Mouse (Mus musculus): ENCODE results near the gene Ptgfr. TPM values are rescaled to one million over a fixed set of nuclear protein-coding genes. Genes with fewer than 3 reads are reported as not detected.

The Ptgfr gene
- polyA plus RNA-seq, 1 experiment: 0.42 TPM

DNA sequence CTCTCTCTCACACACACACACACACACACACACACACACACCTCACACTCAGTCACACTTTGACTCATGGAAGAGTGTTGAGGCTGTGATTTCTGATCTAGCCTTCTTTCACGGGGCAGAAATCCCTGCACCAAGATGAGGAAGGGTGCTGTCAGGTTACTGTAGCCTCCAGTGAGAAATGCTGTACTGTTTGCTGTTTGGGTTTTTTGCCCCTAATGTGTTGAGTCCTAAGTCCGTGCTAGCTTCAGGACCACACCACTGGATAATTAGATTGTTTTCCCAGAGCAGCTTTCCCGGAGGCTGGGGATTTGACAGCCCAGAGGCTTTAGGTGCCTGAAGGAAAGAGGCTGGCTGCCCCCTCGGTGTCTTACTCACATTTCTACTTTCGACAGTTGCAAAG lies 979 bp downstream of the Ptgfr start:
- no peak for DNase-seq (ENCODE audit: low read depth)
- TF ChIP-seq POLR2A (IDR thresholded peaks at IDR 0.05; ENCODE audit: borderline replicate concordance, extremely low read depth, insufficient read depth, insufficient read length, poor library complexity, severe bottlenecking) (no peak), CTCF (IDR thresholded peaks at IDR 0.05; ENCODE audit: borderline replicate concordance, extremely low read depth, insufficient read depth, insufficient read length) (no peak)

GRCm38 (mm10) chr3:151835831-151836230 lies 1.6 kb downstream of the Ptgfr start:
- TF ChIP-seq CTCF (IDR thresholded peaks at IDR 0.05; ENCODE audit: borderline replicate concordance, extremely low read depth, insufficient read depth, insufficient read length): no peak
- TF ChIP-seq POLR2A (IDR thresholded peaks at IDR 0.05; ENCODE audit: borderline replicate concordance, extremely low read depth, insufficient read depth, insufficient read length, poor library complexity, severe bottlenecking): no peak
- no peak for DNase-seq (ENCODE audit: low read depth)

GRCm38 (mm10) chr3:151827950-151828610 lies 9.3 kb downstream of the Ptgfr start:
- DNase-seq (ENCODE audit: low read depth): no peak
- TF ChIP-seq POLR2A (IDR thresholded peaks at IDR 0.05; ENCODE audit: borderline replicate concordance, extremely low read depth, insufficient read depth, insufficient read length, poor library complexity, severe bottlenecking): no peak
- no peak for TF ChIP-seq CTCF (IDR thresholded peaks at IDR 0.05; ENCODE audit: borderline replicate concordance, extremely low read depth, insufficient read depth, insufficient read length)

- DNase-seq (ENCODE audit: low read depth): no peak
- TF ChIP-seq CTCF (IDR thresholded peaks at IDR 0.05; ENCODE audit: borderline replicate concordance, extremely low read depth, insufficient read depth, insufficient read length) (no peak), POLR2A (IDR thresholded peaks at IDR 0.05; ENCODE audit: borderline replicate concordance, extremely low read depth, insufficient read depth, insufficient read length, poor library complexity, severe bottlenecking) (no peak)
Observed at GRCm38 (mm10) chr3:151819811-151820210, 17.6 kb downstream of the Ptgfr start.

DNA sequence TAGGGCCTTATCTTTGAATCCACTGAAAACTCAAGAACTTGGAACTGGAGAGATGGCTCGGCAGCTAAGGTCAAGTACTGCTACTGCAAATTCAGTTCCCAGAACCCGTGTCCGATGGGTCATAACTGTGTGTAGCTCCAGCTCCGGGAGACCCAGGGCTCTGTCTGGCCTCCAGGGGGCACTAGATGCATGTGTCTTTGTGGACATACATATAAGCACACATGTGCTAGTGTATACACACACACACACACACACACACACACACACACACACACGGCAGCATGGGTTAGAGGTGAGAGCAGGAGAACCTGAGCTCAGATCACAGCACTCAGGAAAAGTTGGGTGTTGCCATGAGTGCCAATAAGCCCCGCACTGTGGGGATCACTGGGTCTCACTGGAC lies 19.2 kb downstream of the Ptgfr start:
- TF ChIP-seq CTCF (IDR thresholded peaks at IDR 0.05; ENCODE audit: borderline replicate concordance, extremely low read depth, insufficient read depth, insufficient read length) (peak; percentile 15; the same call in 1 of the 2 replicates), POLR2A (IDR thresholded peaks at IDR 0.05; ENCODE audit: borderline replicate concordance, extremely low read depth, insufficient read depth, insufficient read length, poor library complexity, severe bottlenecking) (no peak)
- peak; percentile 25 for DNase-seq (ENCODE audit: low read depth)

- DNase-seq (ENCODE audit: low read depth): no peak
- TF ChIP-seq POLR2A (IDR thresholded peaks at IDR 0.05; ENCODE audit: borderline replicate concordance, extremely low read depth, insufficient read depth, insufficient read length, poor library complexity, severe bottlenecking): no peak
- TF ChIP-seq CTCF (IDR thresholded peaks at IDR 0.05; ENCODE audit: borderline replicate concordance, extremely low read depth, insufficient read depth, insufficient read length): no peak
Observed at GRCm38 (mm10) chr3:151808613-151809012, 28.8 kb downstream of the Ptgfr start.

GRCm38 (mm10) chr3:151788622-151789021 lies 48.8 kb downstream of the Ptgfr start:
- peak; percentile 3 for DNase-seq (ENCODE audit: low read depth)
- TF ChIP-seq CTCF (IDR thresholded peaks at IDR 0.05; ENCODE audit: borderline replicate concordance, extremely low read depth, insufficient read depth, insufficient read length): no peak
- no peak for TF ChIP-seq POLR2A (IDR thresholded peaks at IDR 0.05; ENCODE audit: borderline replicate concordance, extremely low read depth, insufficient read depth, insufficient read length, poor library complexity, severe bottlenecking)

DNA sequence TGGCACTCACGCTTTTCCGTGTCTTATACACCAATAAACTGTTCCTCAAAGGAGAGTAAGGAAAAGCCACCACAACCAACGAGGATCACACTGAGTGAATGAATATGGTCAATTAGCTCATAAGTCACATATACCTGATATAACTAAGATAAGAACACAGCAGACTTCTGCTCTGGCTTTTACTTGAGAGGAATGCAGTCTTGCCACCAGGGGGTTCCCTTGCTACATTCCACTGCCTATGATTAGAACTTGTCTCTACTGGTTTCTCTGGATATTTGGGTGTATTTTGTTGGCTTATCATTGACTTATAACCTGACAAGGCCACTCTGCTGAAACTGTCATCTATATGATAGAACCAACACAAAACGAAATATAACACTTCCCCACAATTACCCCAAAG lies 62.3 kb downstream of the Ptgfr start:
- TF ChIP-seq CTCF (IDR thresholded peaks at IDR 0.05; ENCODE audit: borderline replicate concordance, extremely low read depth, insufficient read depth, insufficient read length): peak; percentile 47; the same call in 1 of the 2 replicates
- TF ChIP-seq POLR2A (IDR thresholded peaks at IDR 0.05; ENCODE audit: borderline replicate concordance, extremely low read depth, insufficient read depth, insufficient read length, poor library complexity, severe bottlenecking): no peak
- DNase-seq (ENCODE audit: low read depth): peak; percentile 50

GRCm38 (mm10) chr3:151771074-151771473 lies 66.4 kb downstream of the Ptgfr start:
- DNase-seq (ENCODE audit: low read depth): peak; percentile 62
- TF ChIP-seq CTCF (IDR thresholded peaks at IDR 0.05; ENCODE audit: borderline replicate concordance, extremely low read depth, insufficient read depth, insufficient read length) (peak; percentile 60; the same call in 1 of the 2 replicates), POLR2A (IDR thresholded peaks at IDR 0.05; ENCODE audit: borderline replicate concordance, extremely low read depth, insufficient read depth, insufficient read length, poor library complexity, severe bottlenecking) (no peak)

GRCm38 (mm10) chr3:151749737-151750136 lies 87.7 kb downstream of the Ptgfr start, which contains the start of gene Ifi44:
Ifi44 (minus strand) TSS chr3:151749960.
- DNase-seq (ENCODE audit: low read depth): peak; percentile 34
- TF ChIP-seq POLR2A (IDR thresholded peaks at IDR 0.05; ENCODE audit: borderline replicate concordance, extremely low read depth, insufficient read depth, insufficient read length, poor library complexity, severe bottlenecking) (no peak), CTCF (IDR thresholded peaks at IDR 0.05; ENCODE audit: borderline replicate concordance, extremely low read depth, insufficient read depth, insufficient read length) (no peak)

GRCm38 (mm10) chr3:151748514-151748913 lies 88.9 kb downstream of the Ptgfr start:
- no peak for TF ChIP-seq POLR2A (IDR thresholded peaks at IDR 0.05; ENCODE audit: borderline replicate concordance, extremely low read depth, insufficient read depth, insufficient read length, poor library complexity, severe bottlenecking)

More at GRCm38 (mm10) chr3:151748514-151748913, 88.9 kb downstream of the Ptgfr start:
- DNase-seq (ENCODE audit: low read depth): no peak

Other genes with a start within 250 kb of the Ptgfr start
- 0.16 and 0.40 TPM in 2 replicates for gene Ifi44, start 87.7 kb downstream of the Ptgfr start, polyA plus RNA-seq (2012; rRNA removed)
- not detected in 2 replicates for gene Ifi44l, start 74.7 kb downstream of the Ptgfr start, polyA plus RNA-seq (2012; rRNA removed)